Mouse (Mus musculus) forebrain, postnatal 0 days (tissue): ENCODE measurements around the gene Exoc2. TPM values are rescaled to one million over a fixed set of nuclear protein-coding genes. Genes with fewer than 3 reads are reported as not detected.

Experiments used
- ATAC-seq: fragments of 200-750 bp; cut with Nextera tagmentation; 2 replicates; pipeline ENCODE4 v1.8.0; 2017; ENCODE audit warnings: mild to moderate bottlenecking, moderate library complexity
- DNase-seq: peaks from one replicate; pipeline ENCODE4 v3.0.0-alpha.2; 2015
- H3K27ac ChIP-seq: fragments of 300-500 bp; sonication (generic); 2 replicates; pipeline ENCODE4 v1.5.1; 2014; ENCODE audit warnings: low read depth, mild to moderate bottlenecking, antibody characterized with exemption, low read length, moderate library complexity, mixed read lengths
- H3K27me3 ChIP-seq: fragments of 300-500 bp; sonication (generic); 2 replicates; pipeline ENCODE4 v1.6.1; 2014; ENCODE audit warnings: mild to moderate bottlenecking, low read length, mixed read lengths; ENCODE audit not compliant: insufficient read depth
- H3K36me3 ChIP-seq: fragments of 300-500 bp; sonication (generic); 2 replicates; pipeline ENCODE4 v1.6.1; 2014; ENCODE audit warnings: mild to moderate bottlenecking, moderate library complexity; ENCODE audit not compliant: insufficient read depth
- H3K4me1 ChIP-seq: fragments of 300-500 bp; sonication (generic); 2 replicates; pipeline ENCODE4 v1.6.1; 2014; ENCODE audit warnings: antibody characterized with exemption; ENCODE audit not compliant: insufficient read depth
- H3K4me2 ChIP-seq: fragments of 300-500 bp; sonication (generic); 2 replicates; pipeline ENCODE4 v1.6.1; 2014; ENCODE audit warnings: low read depth, mild to moderate bottlenecking, moderate library complexity
- H3K4me3 ChIP-seq: fragments of 300-500 bp; sonication (generic); 2 replicates; pipeline ENCODE4 v1.5.1; 2014; ENCODE audit warnings: low read depth, low read length, mixed read lengths
- H3K9ac ChIP-seq: fragments of 300-500 bp; sonication (generic); 2 replicates; pipeline ENCODE4 v1.6.1; 2014; ENCODE audit warnings: mild to moderate bottlenecking
- H3K9me3 ChIP-seq: fragments of 300-500 bp; sonication (generic); 2 replicates; pipeline ENCODE4 v1.6.1; 2016; ENCODE audit warnings: low read length
- CTCF ChIP-seq: sonication (generic); IDR thresholded peaks from 2 replicates; pipeline ENCODE4 v1.5.1; 2016; ENCODE audit warnings: antibody characterized with exemption, control low read depth, low read depth
- WGBS: fragments of 180-500 bp; shearing (Covaris S2); extraction: QIAGEN DNeasy Blood & Tissue Kit; methylation state at CpG from one replicate; pipeline ENCODE4 v1.1.7; 2014; 5-methylcytosine and 5-hydroxymethylcytosine counted together
- polyA plus RNA-seq: library from polyadenylated mRNA; unstranded; fragments of >200 nt; fragmentation: Nextera tagmentation; extraction: Ambion mirVana; gene quantifications from 2 replicates; pipeline ENCODE4 v1.2.1, GENCODE M21; 2015
- total RNA-seq: library from RNA; depleted of rRNA; stranded (reverse); fragments of >200 nt; gene quantifications from 2 replicates; pipeline ENCODE4 v1.2.3, GENCODE M21; 2014; rRNA removed

Gene Exoc2
- total and polyA plus RNA-seq, 2 experiments from 2014 or later, result 44.0 to 69.5 TPM

DNA sequence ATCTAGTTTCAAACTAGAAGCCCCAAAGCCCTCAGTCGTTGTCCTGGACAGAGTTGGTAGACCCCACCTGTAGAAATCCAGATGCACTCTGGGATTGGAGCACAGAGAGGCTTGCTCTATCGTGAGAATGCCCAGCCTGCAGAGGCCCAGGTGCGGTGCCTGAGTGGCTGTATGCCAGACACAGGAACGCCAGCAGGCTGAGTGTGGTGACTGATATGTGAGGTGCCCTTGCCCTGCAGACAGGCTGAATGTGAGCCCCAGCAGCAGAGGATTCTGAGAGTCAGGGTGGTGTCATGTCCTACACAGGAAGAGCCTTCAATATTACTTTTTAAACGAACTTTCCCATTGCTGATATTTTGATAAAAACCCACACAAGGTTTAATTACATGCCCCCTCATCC, 208.0 kb downstream of the Exoc2 start:
- TF ChIP-seq CTCF, result no peak
- Histone ChIP-seq H3K27ac (no peak overlapping the region), H3K4me3 (no peak overlapping the region), H3K36me3 (no peaks in the 10 kb centered on the region), H3K4me1 (no peaks in the 10 kb centered on the region), H3K9ac (no peak overlapping the region), H3K27me3 (no peaks in the 10 kb centered on the region), H3K4me2 (no peak overlapping the region), H3K9me3 (no peaks in the 10 kb centered on the region)
- 82% methylated on average over 5 of the region's 5 CpGs for WGBS
- ATAC-seq, result no peak
- DNase-seq, result no peak

DNA sequence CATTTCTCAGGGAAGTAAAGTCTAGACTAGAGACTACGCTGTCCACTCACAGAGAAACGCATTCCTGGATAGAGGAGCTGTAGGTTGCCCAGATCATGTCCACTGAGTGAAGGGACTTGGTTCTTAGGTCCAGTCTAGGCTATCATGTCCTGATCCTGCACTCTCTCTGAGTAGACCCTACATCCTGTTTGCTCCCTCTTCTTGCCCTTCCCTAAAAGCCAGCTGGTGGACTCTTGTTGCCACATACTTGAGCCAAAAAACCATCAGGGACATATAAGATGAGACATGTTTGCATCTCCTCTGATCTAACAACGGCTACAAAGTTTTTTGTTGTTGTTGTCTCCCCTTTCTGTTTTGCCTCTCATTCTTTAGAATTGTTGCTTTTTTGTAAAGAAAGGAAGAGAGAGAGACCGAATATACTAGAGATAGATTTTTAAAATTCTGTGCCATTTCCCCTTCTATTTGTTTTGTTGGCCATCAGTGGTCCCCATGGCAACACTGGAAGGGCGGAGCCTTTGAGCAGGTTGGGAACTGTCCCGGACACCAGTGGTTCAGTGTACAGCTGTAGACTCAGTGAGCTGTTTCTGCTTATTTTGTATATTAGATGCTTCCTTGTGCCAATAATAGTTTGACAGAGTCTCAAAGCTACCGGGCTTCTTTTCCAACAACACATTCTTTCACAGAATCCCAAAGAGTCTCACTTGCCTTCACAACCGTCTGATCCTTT, 209.7 kb downstream of the Exoc2 start:
- no peak for TF ChIP-seq CTCF
- DNase-seq (no peak), ATAC-seq (no peak)
- Histone ChIP-seq H3K9me3 (no peaks in the 10 kb centered on the region), H3K4me3 (no peak overlapping the region), H3K36me3 (no peaks in the 10 kb centered on the region), H3K4me1 (no peaks in the 10 kb centered on the region), H3K9ac (no peak overlapping the region), H3K4me2 (no peak overlapping the region), H3K27ac (no peak overlapping the region), H3K27me3 (no peaks in the 10 kb centered on the region)
- WGBS, result 78% methylated on average over 8 of the region's 8 CpGs

Other genes with a start within 250 kb of the Exoc2 start
- gene Irf4, start 224.9 kb downstream of the Exoc2 start, total RNA-seq, result 0.15 and 0.38 TPM in 2 replicates
- gene Irf4, start 224.9 kb downstream of the Exoc2 start, polyA plus RNA-seq, result 0.02 and 0.04 TPM in 2 replicates
- 0.77 and 1.3 TPM in 2 replicates for gene Hus1b, start 26.3 kb downstream of the Exoc2 start, total RNA-seq
- gene Hus1b, start 26.3 kb downstream of the Exoc2 start, polyA plus RNA-seq, result 0.13 TPM in 1 of 2 replicates, not detected in the other
- not detected in 2 replicates for gene Gm5447, start 111 bp upstream of the Exoc2 start, total RNA-seq
- 0.08 TPM in 1 of 2 replicates, not detected in the other for gene Gm5447, start 111 bp upstream of the Exoc2 start, polyA plus RNA-seq